Mouse (Mus musculus) MEL (cell line): ENCODE measurements around the gene Trpm8. TPM values are rescaled to one million over a fixed set of nuclear protein-coding genes. Genes with fewer than 3 reads are reported as not detected.

Source experiments
- DNase-seq: peaks from one replicate; pipeline ENCODE4 v3.0.0; 2011; ENCODE audit warnings: low read depth, low spot score
- H3K27ac ChIP-seq: 2 replicates; pipeline ENCODE4 v1.5.1; 2012; ENCODE audit warnings: low read depth, mild to moderate bottlenecking, control low read depth, low read length, moderate library complexity; ENCODE audit not compliant: control insufficient read depth
- H3K27me3 ChIP-seq, 2 experiments: fragments of 150-350 bp in 1 of 2; sonication (generic) in 1 of 2; 2 replicates each; pipeline ENCODE4 v1.6.1; 2012; ENCODE audit warnings: low read length in 2 of 2, mild to moderate bottlenecking in 2 of 2, improper control_type of control experiment in 1 of 2, moderate library complexity in 1 of 2; ENCODE audit not compliant: insufficient read depth in 2 of 2, control insufficient read depth in 1 of 2
- H3K36me3 ChIP-seq, 2 experiments: 2 replicates each; pipeline ENCODE4 v1.6.1; 2012 to 2014; ENCODE audit warnings: low read length in 2 of 2, improper control_type of control experiment in 1 of 2, inconsistent platforms in 1 of 2, mild to moderate bottlenecking in 1 of 2; ENCODE audit not compliant: insufficient read depth in 2 of 2, control insufficient read depth in 1 of 2
- H3K4me1 ChIP-seq, 2 experiments: fragments of 150-350 bp in 1 of 2; sonication (generic) in 1 of 2; 2 replicates each; pipeline ENCODE4 v1.6.1; 2012; ENCODE audit warnings: low read length in 2 of 2, improper control_type of control experiment in 1 of 2, mild to moderate bottlenecking in 1 of 2; ENCODE audit not compliant: insufficient read depth in 2 of 2, control insufficient read depth in 1 of 2
- H3K4me3 ChIP-seq, 2 experiments: fragments of 150-350 bp in 1 of 2; sonication (generic) in 1 of 2; 2 replicates each; pipeline ENCODE4 v1.5.1; 2012; ENCODE audit warnings: low read depth in 2 of 2, low read length in 2 of 2, mild to moderate bottlenecking in 2 of 2, moderate library complexity in 2 of 2, control low read depth in 1 of 2, improper control_type of control experiment in 1 of 2; ENCODE audit not compliant: control insufficient read depth in 1 of 2, insufficient read depth in 1 of 2
- H3K79me2 ChIP-seq: 2 replicates; pipeline ENCODE4 v1.6.1; 2012; ENCODE audit warnings: mild to moderate bottlenecking, low read length, moderate library complexity; ENCODE audit not compliant: control insufficient read depth, poor library complexity, insufficient read depth
- H3K9ac ChIP-seq: 2 replicates; pipeline ENCODE4 v1.6.1; 2012; ENCODE audit warnings: low read depth, mild to moderate bottlenecking, control low read depth, low read length, moderate library complexity; ENCODE audit not compliant: control insufficient read depth, poor library complexity, severe bottlenecking
- H3K9me3 ChIP-seq: fragments of 150-350 bp; sonication (generic); replicated peaks from 2 replicates; pipeline ENCODE4 v1.6.1; 2012; ENCODE audit warnings: mild to moderate bottlenecking, low read length, improper control_type of control experiment, moderate library complexity; ENCODE audit not compliant: insufficient read depth
- CHD1 ChIP-seq: IDR thresholded peaks from 2 replicates; pipeline ENCODE4 v1.6.1; 2012; ENCODE audit warnings: low read depth, mild to moderate bottlenecking, inconsistent platforms, low read length, improper control_type of control experiment
- ETS1 ChIP-seq: IDR thresholded peaks from 2 replicates; pipeline ENCODE4 v1.6.1; 2012; ENCODE audit warnings: low read depth, mild to moderate bottlenecking, inconsistent platforms, low read length, improper control_type of control experiment, moderate library complexity
- GABPA ChIP-seq: IDR thresholded peaks from 2 replicates; pipeline ENCODE4 v1.6.1; 2012; ENCODE audit warnings: low read depth, mild to moderate bottlenecking, inconsistent platforms, low read length, improper control_type of control experiment, moderate library complexity
- HCFC1 ChIP-seq: IDR thresholded peaks from 2 replicates; pipeline ENCODE4 v1.6.1; 2012; ENCODE audit warnings: low read depth, mild to moderate bottlenecking, inconsistent platforms, low read length, improper control_type of control experiment, moderate library complexity
- POLR2AphosphoS5 ChIP-seq: IDR thresholded peaks from 2 replicates; pipeline ENCODE4 v1.6.1; 2012; ENCODE audit warnings: low read depth, borderline replicate concordance, mild to moderate bottlenecking, inconsistent platforms, low read length, moderate library complexity, mixed read lengths
- RAD21 ChIP-seq: IDR thresholded peaks from 2 replicates; pipeline ENCODE4 v1.6.1; 2011; ENCODE audit warnings: mild to moderate bottlenecking, low read depth, low read length, improper control_type of control experiment
- TAL1 ChIP-seq: IDR thresholded peaks from 2 replicates; pipeline ENCODE4 v1.6.1; 2012; ENCODE audit warnings: mild to moderate bottlenecking, inconsistent platforms, low read length, moderate library complexity, mixed read lengths
- USF2 ChIP-seq, 2 experiments: IDR thresholded peaks; 2 replicates each; pipeline ENCODE4 v1.6.1; 2011 to 2012; ENCODE audit warnings: improper control_type of control experiment in 2 of 2, low read length in 2 of 2, borderline replicate concordance in 1 of 2, inconsistent platforms in 1 of 2, low read depth in 1 of 2, mild to moderate bottlenecking in 1 of 2; ENCODE audit not compliant: insufficient read depth in 1 of 2
- ZMIZ1 ChIP-seq: IDR thresholded peaks from 2 replicates; pipeline ENCODE4 v1.6.1; 2012; ENCODE audit warnings: low read depth, mild to moderate bottlenecking, inconsistent platforms, low read length, improper control_type of control experiment, moderate library complexity
- ZNF384 ChIP-seq: IDR thresholded peaks from 2 replicates; pipeline ENCODE4 v1.6.1; 2012; ENCODE audit warnings: low read depth, mild to moderate bottlenecking, inconsistent platforms, low read length, improper control_type of control experiment
- polyA plus RNA-seq, 2 experiments: library from polyadenylated mRNA; stranded (reverse) in 1 of 2; unstranded in 1 of 2; fragments of >175 nt in 1 of 2; fragments of >200 nt in 1 of 2; gene quantifications; 2 replicates each; pipeline versions ENCODE4 v1.2.1 to v1.2.4; 2012; ENCODE audit warnings: low replicate concordance in 2 of 2, low read depth in 1 of 2; ENCODE audit not compliant: insufficient read length in 2 of 2, insufficient read depth in 1 of 2, missing spikeins in 1 of 2
- total RNA-seq: library from RNA; depleted of rRNA; stranded (reverse); fragments of 300-350 nt; gene quantifications from 2 replicates; pipeline ENCODE4 v1.2.3, GENCODE M21; 2012

The Trpm8 gene
- total and polyA plus RNA-seq, 3 experiments, result not detected

GRCm38 (mm10) chr1:88277098-88277817 is at the start of gene Trpm8, which contains the start of gene Hjurp (continued):
- no peak for TF ChIP-seq USF2 (IDR thresholded peaks at IDR 0.05; ENCODE audit: borderline replicate concordance in 1 of 2, insufficient read depth in 1 of 2, low read depth in 1 of 2, low read length in 2 of 2)
- TF ChIP-seq CHD1, result peak; percentile 82; the same call in 1 of the 2 replicates
- TF ChIP-seq ZMIZ1, result 0 out of 2 replicates have a peak, but pooled peaks have one; percentile 84
- TF ChIP-seq, all 39 proteins: peak for 24

- H3K36me3 ChIP-seq, result no peaks in the 10 kb centered on the region
- H3K9ac ChIP-seq, result no peak overlapping the region
- no peaks in the 10 kb centered on the region for H3K79me2 ChIP-seq
- no peak for DNase-seq
- no peaks in the 10 kb centered on the region for H3K27me3 ChIP-seq
- H3K9me3 ChIP-seq, result no peaks in the 10 kb centered on the region
- TF ChIP-seq TAL1, result 0 out of 2 replicates have a peak, but pooled peaks have one; percentile 2
- TF ChIP-seq HCFC1, result no peak
- H3K27ac ChIP-seq, result no peak overlapping the region
- H3K4me1 ChIP-seq, result no peaks in the 10 kb centered on the region
- no peak overlapping the region for H3K4me3 ChIP-seq
Measured at GRCm38 (mm10) chr1:88228121-88228520, 49.3 kb upstream of the Trpm8 start.

GRCm38 (mm10) chr1:88229566-88229965 is 47.9 kb upstream of the Trpm8 start:
- no peak for DNase-seq
- Histone ChIP-seq H3K27me3 (no peaks in the 10 kb centered on the region), H3K4me3 (no peak overlapping the region), H3K4me1 (no peaks in the 10 kb centered on the region), H3K36me3 (no peaks in the 10 kb centered on the region), H3K79me2 (no peaks in the 10 kb centered on the region), H3K27ac (no peak overlapping the region), H3K9ac (no peak overlapping the region), H3K9me3 (no peaks in the 10 kb centered on the region)
- TF ChIP-seq GABPA, result no peak
- no peak for TF ChIP-seq POLR2AphosphoS5
- 0 out of 2 replicates have a peak, but pooled peaks have one; percentile 1 for TF ChIP-seq TAL1
- TF ChIP-seq RAD21, result no peak
- no peak for TF ChIP-seq ETS1

- TF ChIP-seq ZNF384 (no peak), TAL1 (0 out of 2 replicates have a peak, but pooled peaks have one; percentile 1)
- Histone ChIP-seq H3K36me3 (no peaks in the 10 kb centered on the region), H3K27ac (no peak overlapping the region), H3K4me1 (no peaks in the 10 kb centered on the region), H3K27me3 (no peaks in the 10 kb centered on the region), H3K9ac (no peak overlapping the region), H3K9me3 (no peaks in the 10 kb centered on the region), H3K79me2 (no peaks in the 10 kb centered on the region), H3K4me3 (no peak overlapping the region)
- DNase-seq, result no peak
Measured at GRCm38 (mm10) chr1:88229986-88230385, 47.5 kb upstream of the Trpm8 start.
